Mouse (Mus musculus) megakaryocyte, embryonic 14.5 days (primary cell): Measurements from ENCODE around the gene Ddx27. TPM values are rescaled to one million over a fixed set of nuclear protein-coding genes. Genes with fewer than 3 reads are reported as not detected.
"Not testable (repeated sequence)": the region's sequence is repeated elsewhere in the genome, so short reads cannot be mapped to it uniquely, and the experiment has no call there.

ENCODE experiments used
- H3K27me3 ChIP-seq: replicated peaks from 2 replicates; pipeline ENCODE3; 2012; ENCODE audit warnings: inconsistent platforms
- H3K36me3 ChIP-seq: replicated peaks from 2 replicates; pipeline ENCODE3; 2012; ENCODE audit warnings: low read length, inconsistent platforms, mixed read lengths
- H3K4me1 ChIP-seq: 2 replicates; pipeline ENCODE4 v1.6.1; 2012; ENCODE audit warnings: inconsistent platforms
- H3K4me3 ChIP-seq: replicated peaks from 2 replicates; pipeline ENCODE3; 2012; ENCODE audit warnings: moderate library complexity, mild to moderate bottlenecking, inconsistent platforms
- H3K9me3 ChIP-seq: 2 replicates; pipeline ENCODE4 v1.6.1; 2012; ENCODE audit warnings: inconsistent platforms
- FLI1 ChIP-seq: IDR thresholded peaks from 2 replicates; pipeline ENCODE4 v1.6.1; 2012; ENCODE audit warnings: low read length, inconsistent platforms, mixed read lengths
- GATA1 ChIP-seq: IDR thresholded peaks from 3 replicates; pipeline ENCODE4 v1.6.1; 2012; ENCODE audit warnings: mixed read lengths, low read length, inconsistent platforms, borderline replicate concordance
- polyA plus RNA-seq: library from polyadenylated mRNA; stranded (reverse); fragments of >175 nt; gene quantifications from 2 replicates; pipeline ENCODE4 v1.2.3, GENCODE M21; 2012; ENCODE audit warnings: low replicate concordance; ENCODE audit not compliant: insufficient read depth

The Ddx27 gene
- polyA plus RNA-seq, 1 experiment = 26.8 TPM

GRCm38 (mm10) chr2:166995021-166995795 lies 19.8 kb upstream of the Ddx27 start:
- H3K27me3 ChIP-seq = no peaks in the 10 kb centered on the region
- H3K4me3 ChIP-seq = peak overlapping the region; percentile 97
- no peaks in the 10 kb centered on the region for H3K9me3 ChIP-seq
- no peaks in the 10 kb centered on the region for H3K36me3 ChIP-seq
- no peak for TF ChIP-seq GATA1
- peaks cover 63% of the 10 kb centered on the region for H3K4me1 ChIP-seq

- peaks cover under 1% of the 10 kb centered on the region for H3K27me3 ChIP-seq
- no peak for TF ChIP-seq GATA1
- TF ChIP-seq FLI1 = no peak
- peaks cover 57% of the 10 kb centered on the region for H3K4me1 ChIP-seq
- H3K4me3 ChIP-seq = peak within 1 kb of the TSS; percentile 97
- H3K36me3 ChIP-seq = no peaks in the 10 kb centered on the region
- H3K9me3 ChIP-seq = no peaks in the 10 kb centered on the region
These were observed 19.0 kb upstream of the Ddx27 start, which contains the start of gene Stau1 for GRCm38 (mm10) chr2:166995796-166996532. TSS of gene Stau1 (minus strand) at chr2:166996299.

DNA sequence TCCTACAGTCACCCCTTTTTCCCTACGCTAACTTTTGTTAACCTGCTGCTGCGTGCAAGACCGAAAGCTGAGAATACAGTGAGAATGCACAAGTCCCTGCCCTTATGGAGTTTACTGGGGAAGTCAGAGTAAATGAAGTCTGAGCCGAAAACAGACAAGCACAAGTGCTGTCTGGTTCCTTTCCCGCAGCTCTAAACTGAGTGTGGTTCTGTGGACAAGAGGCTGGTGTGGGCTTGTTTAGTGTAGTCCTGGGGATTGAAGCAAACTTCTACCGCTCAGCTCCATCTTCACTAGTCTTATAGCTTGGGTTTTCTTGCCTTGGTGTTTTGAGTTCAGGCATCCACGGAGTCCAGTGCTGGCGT lies 18.5 kb upstream of the Ddx27 start:
- no peak for TF ChIP-seq GATA1
- no peak for TF ChIP-seq FLI1
- Histone ChIP-seq H3K4me3 (peak overlapping the region; percentile 97), H3K4me1 (peaks cover 54% of the 10 kb centered on the region), H3K9me3 (no peaks in the 10 kb centered on the region), H3K27me3 (peaks cover 3% of the 10 kb centered on the region), H3K36me3 (no peaks in the 10 kb centered on the region)

- TF ChIP-seq FLI1 (no peak), GATA1 (no peak)
- peaks cover 29% of the 10 kb centered on the region for H3K4me1 ChIP-seq
- H3K4me3 ChIP-seq = no peak overlapping the region
- no peaks in the 10 kb centered on the region for H3K9me3 ChIP-seq
- no peaks in the 10 kb centered on the region for H3K36me3 ChIP-seq
- peaks cover 3% of the 10 kb centered on the region for H3K27me3 ChIP-seq
These were observed 13.5 kb upstream of the Ddx27 start for GRCm38 (mm10) chr2:167001486-167001885.

- peaks cover 3% of the 10 kb centered on the region for H3K27me3 ChIP-seq
- TF ChIP-seq GATA1 = no peak
- no peak for TF ChIP-seq FLI1
- H3K4me3 ChIP-seq = no peak overlapping the region
- H3K36me3 ChIP-seq = no peaks in the 10 kb centered on the region
- no peaks in the 10 kb centered on the region for H3K9me3 ChIP-seq
- H3K4me1 ChIP-seq = peaks cover 41% of the 10 kb centered on the region
These were observed 10.7 kb upstream of the Ddx27 start for GRCm38 (mm10) chr2:167004099-167004854.

DNA sequence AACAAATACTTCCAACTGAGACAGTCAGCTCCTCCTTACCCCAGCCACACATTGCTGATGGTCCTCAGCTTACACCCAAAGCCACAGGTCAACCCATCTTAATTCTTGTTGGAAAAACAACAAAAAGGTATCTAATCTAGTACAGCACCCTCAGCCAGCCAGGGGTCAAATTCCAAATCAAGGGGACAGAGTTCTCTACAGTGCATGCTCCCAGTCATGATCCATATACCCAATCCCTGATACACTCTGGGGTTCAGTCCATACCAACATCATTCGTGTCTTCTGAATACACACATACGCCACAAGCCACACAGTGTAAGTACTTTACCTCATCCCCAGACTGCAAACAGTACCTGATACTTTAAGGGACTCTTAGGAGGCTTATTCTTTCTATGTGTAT lies 8.6 kb upstream of the Ddx27 start:
- Histone ChIP-seq H3K27me3 (no peaks in the 10 kb centered on the region), H3K4me3 (no peak overlapping the region), H3K9me3 (no peaks in the 10 kb centered on the region), H3K4me1 (peaks cover 47% of the 10 kb centered on the region), H3K36me3 (no peaks in the 10 kb centered on the region)
- TF ChIP-seq GATA1 (no peak), FLI1 (no peak)

GRCm38 (mm10) chr2:167007001-167007491 lies 7.9 kb upstream of the Ddx27 start:
- Histone ChIP-seq H3K4me1 (peaks cover 45% of the 10 kb centered on the region), H3K4me3 (no peak overlapping the region), H3K27me3 (no peaks in the 10 kb centered on the region), H3K9me3 (no peaks in the 10 kb centered on the region; the same call in 1 of the 2 replicates), H3K36me3 (no peaks in the 10 kb centered on the region)
- TF ChIP-seq FLI1 = no peak
- no peak for TF ChIP-seq GATA1

DNA sequence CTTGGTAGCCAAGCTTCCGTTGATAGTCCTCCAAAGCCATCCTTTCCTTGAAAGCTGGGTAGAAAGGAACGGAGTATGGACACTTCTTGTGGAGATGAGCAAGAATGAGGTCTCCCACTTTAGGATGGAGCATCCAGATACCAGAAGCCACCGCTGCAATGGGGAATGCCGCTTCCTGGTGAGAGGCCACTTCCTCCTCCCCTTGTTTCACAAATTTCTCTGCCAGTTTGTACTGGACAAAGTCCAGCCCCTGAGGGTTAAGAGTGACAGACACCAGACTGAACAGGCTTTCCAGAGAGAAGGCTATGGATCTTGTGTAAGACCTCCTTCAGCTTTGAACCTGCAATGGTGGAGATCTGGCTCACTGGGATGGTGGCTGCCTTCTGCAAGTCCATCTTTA lies 7.4 kb upstream of the Ddx27 start:
- peaks cover 45% of the 10 kb centered on the region for H3K4me1 ChIP-seq
- H3K4me3 ChIP-seq, H3K36me3 ChIP-seq: not testable (repeated sequence)

DNA sequence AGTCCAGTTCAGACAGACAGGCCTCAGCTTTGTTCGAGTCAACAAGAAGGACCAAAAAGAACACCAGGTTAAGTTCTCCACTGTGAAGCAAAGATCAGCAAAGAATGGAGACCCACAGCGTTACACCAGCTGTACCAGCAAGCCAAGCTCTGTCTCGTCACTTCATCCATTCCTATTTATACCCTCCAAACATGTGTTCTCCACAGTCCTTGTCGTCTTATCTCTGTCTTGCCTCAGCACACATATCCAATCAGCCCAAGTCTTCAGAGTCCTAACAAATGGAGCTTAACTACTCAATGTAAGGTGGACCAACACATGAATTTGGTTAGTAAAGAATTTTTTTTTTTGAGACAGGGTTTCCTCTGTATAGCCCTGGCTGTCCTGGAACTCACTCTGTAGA lies 5.5 kb upstream of the Ddx27 start:
- no peaks in the 10 kb centered on the region for H3K36me3 ChIP-seq
- no peak for TF ChIP-seq FLI1
- no peak for TF ChIP-seq GATA1
- H3K9me3 ChIP-seq = peaks cover 5% of the 10 kb centered on the region; the same call in 1 of the 2 replicates
- H3K4me3 ChIP-seq = no peak overlapping the region
- peaks cover 40% of the 10 kb centered on the region for H3K4me1 ChIP-seq
- H3K27me3 ChIP-seq = no peaks in the 10 kb centered on the region

More for the DNA sequence above, 7.4 kb upstream of the Ddx27 start:
- not testable (repeated sequence) for H3K27me3 ChIP-seq, H3K9me3 ChIP-seq
